Comparison of ENCODE assay signal across 10 mouse cellular contexts in genomic region chr3:108458380-108458779, GRCm38 (mm10). TPM values are rescaled to one million over a fixed set of nuclear protein-coding genes. Genes with fewer than 3 reads are reported as not detected.
DNase-seq lines count a peak whose midpoint lies in the region; ATAC-seq and TF ChIP-seq lines count a peak whose summit lies in the region.
"Had no signal": no experiment of that assay in that cellular context is flagged by ENCODE, and none has a peak within 500 bp of the region (broad histone marks: within the 10 kb centered on the region; RNA-seq: fewer than 3 reads in every experiment).

No protein-coding gene starts in this region.

- H3K27me3 ChIP-seq in forebrain, embryonic 10.5 days (ENCODE audit: poor library complexity, severe bottlenecking), result no peaks in the 10 kb centered on the region; the same call in 1 of the 2 replicates
- no peaks in the 10 kb centered on the region for H3K27me3 ChIP-seq in forebrain, embryonic 15.5 days
- H3K27me3 ChIP-seq in lung, embryonic 16.5 days (ENCODE audit: control insufficient read depth, insufficient read depth, low read depth, low read length), result no peaks in the 10 kb centered on the region
- H3K27me3 ChIP-seq in intestine, postnatal 0 days (replicated peaks; ENCODE audit: control insufficient read depth, insufficient read depth, low read length), result no peaks in the 10 kb centered on the region

- H3K9me3 ChIP-seq in forebrain, embryonic 10.5 days, result no peaks in the 10 kb centered on the region
- H3K9me3 ChIP-seq in forebrain, embryonic 15.5 days, result no peaks in the 10 kb centered on the region
- no peaks in the 10 kb centered on the region for H3K9me3 ChIP-seq in lung, embryonic 16.5 days (ENCODE audit: control insufficient read depth, low read length)
- no peaks in the 10 kb centered on the region for H3K9me3 ChIP-seq in intestine, postnatal 0 days (ENCODE audit: control insufficient read depth)

- H3K4me1 ChIP-seq in forebrain, embryonic 10.5 days, result peaks cover 15% of the 10 kb centered on the region; the same call in 1 of the 2 replicates
- no peaks in the 10 kb centered on the region for H3K4me1 ChIP-seq in forebrain, embryonic 15.5 days
- peaks cover 4% of the 10 kb centered on the region; the same call in 1 of the 2 replicates for H3K4me1 ChIP-seq in lung, embryonic 16.5 days (replicated peaks; ENCODE audit: control insufficient read depth, insufficient read depth, low read length)
- H3K4me1 ChIP-seq in intestine, postnatal 0 days (replicated peaks; ENCODE audit: control insufficient read depth, insufficient read depth, low read length), result no peaks in the 10 kb centered on the region

- peak overlapping the region; percentile 51; the same call in 1 of the 2 replicates for H3K27ac ChIP-seq in forebrain, embryonic 10.5 days
- H3K27ac ChIP-seq in forebrain, embryonic 15.5 days (replicated peaks), result no peak overlapping the region
- no peak overlapping the region; the same call in 1 of the 2 replicates for H3K27ac ChIP-seq in lung, embryonic 16.5 days (ENCODE audit: low read length)
- peak overlapping the region; percentile 5; the same call in 1 of the 2 replicates for H3K27ac ChIP-seq in intestine, postnatal 0 days (ENCODE audit: low read depth, low read length)
- H3K27ac ChIP-seq: macrophage had no signal

- TF ChIP-seq CTCF in intestine, postnatal 0 days (IDR thresholded peaks at IDR 0.05; ENCODE audit: low read depth), result no peak

- no peaks in the 10 kb centered on the region for H3K36me3 ChIP-seq in forebrain, embryonic 10.5 days (replicated peaks)
- H3K36me3 ChIP-seq in forebrain, embryonic 15.5 days, result no peaks in the 10 kb centered on the region
- no peaks in the 10 kb centered on the region for H3K36me3 ChIP-seq in lung, embryonic 16.5 days (ENCODE audit: control insufficient read depth, insufficient read depth, low read length)
- H3K36me3 ChIP-seq in intestine, postnatal 0 days (ENCODE audit: control insufficient read depth, insufficient read depth), result no peaks in the 10 kb centered on the region

- no peak overlapping the region for H3K9ac ChIP-seq in forebrain, embryonic 15.5 days (replicated peaks)
- H3K9ac ChIP-seq in lung, embryonic 16.5 days (ENCODE audit: low read length), result peak overlapping the region; percentile 2; the same call in 1 of the 2 replicates
- H3K9ac ChIP-seq in intestine, postnatal 0 days (ENCODE audit: low read depth, low read length), result no peak overlapping the region; the same call in 1 of the 2 replicates

- no peak for DNase-seq in forebrain, embryonic 10.5 days (ENCODE audit: extremely low spot score, low spot score)
- DNase-seq in lung, postnatal 10 days, result no peak
- DNase-seq in thymus, postnatal 0 days (ENCODE audit: low spot score), result peak; percentile 38
- no peak for DNase-seq in cerebellum, postnatal 4 days (ENCODE audit: low spot score in 2 of 2)
- no peak for DNase-seq in retina, postnatal 1 day
- DNase-seq: adrenal gland, postnatal 25 days had no signal

- WGBS in forebrain, embryonic 10.5 days, result 57% methylated on average over 14 of the region's 14 CpGs
- 60% methylated on average over 14 of the region's 14 CpGs for WGBS in forebrain, embryonic 15.5 days
- WGBS in lung, embryonic 16.5 days, result 45% methylated on average over 14 of the region's 14 CpGs
- WGBS in intestine, postnatal 0 days, result 46% methylated on average over 14 of the region's 14 CpGs

- ATAC-seq in forebrain, embryonic 15.5 days (replicated peaks), result no peak
- ATAC-seq in lung, embryonic 16.5 days (ENCODE audit: low read depth), result peak; percentile 32
- peak; percentile 37; the same call in 1 of the 2 replicates for ATAC-seq in intestine, postnatal 0 days

- H3K4me3 ChIP-seq in forebrain, embryonic 10.5 days, result peak overlapping the region; percentile 3; the same call in 1 of the 2 replicates
- H3K4me3 ChIP-seq in forebrain, embryonic 15.5 days, result no peak overlapping the region
- peak overlapping the region; percentile 2; the same call in 1 of the 2 replicates for H3K4me3 ChIP-seq in lung, embryonic 16.5 days (ENCODE audit: low read length)
- peak overlapping the region; percentile 8 for H3K4me3 ChIP-seq in intestine, postnatal 0 days (ENCODE audit: low read depth, low read length)

- no peak overlapping the region for H3K4me2 ChIP-seq in forebrain, embryonic 15.5 days (replicated peaks)
- H3K4me2 ChIP-seq in lung, embryonic 16.5 days (ENCODE audit: low read depth, low read length), result peak overlapping the region; percentile 34
- peak overlapping the region; percentile 40 for H3K4me2 ChIP-seq in intestine, postnatal 0 days (replicated peaks; ENCODE audit: low read depth)

RNA-seq across cellular contexts. Expression of gene Sars, which starts 13.4 kb away (rescaled TPM):
- polyA plus RNA-seq in forebrain, embryonic 10.5 days (2016; fragmentation: Nextera tagmentation; extraction: Ambion mirVana), result 160 and 167 TPM in 2 replicates
- polyA plus RNA-seq in forebrain, embryonic 15.5 days (2015; fragmentation: Nextera tagmentation; extraction: Ambion mirVana), result 221 and 222 TPM in 2 replicates
- 112 and 117 TPM in 2 replicates for polyA plus RNA-seq in lung, embryonic 16.5 days (2015; fragmentation: Nextera tagmentation; extraction: Ambion mirVana)
- polyA plus RNA-seq in intestine, postnatal 0 days (2015; fragmentation: Nextera tagmentation; extraction: Ambion mirVana), result 99.5 and 106 TPM in 2 replicates
- 122 and 127 TPM in 2 replicates for polyA plus RNA-seq in thymus, postnatal 0 days (2015; fragmentation: Nextera tagmentation; extraction: Ambion mirVana)

RNA-seq across cellular contexts. Expression of gene Celsr2, which starts 43.0 kb away (rescaled TPM):
- 32.1 and 35.1 TPM in 2 replicates for polyA plus RNA-seq in forebrain, embryonic 10.5 days (2016; fragmentation: Nextera tagmentation; extraction: Ambion mirVana)
- 49.1 and 52.8 TPM in 2 replicates for polyA plus RNA-seq in forebrain, embryonic 15.5 days (2015; fragmentation: Nextera tagmentation; extraction: Ambion mirVana)
- polyA plus RNA-seq in lung, embryonic 16.5 days (2015; fragmentation: Nextera tagmentation; extraction: Ambion mirVana), result 6.8 and 6.9 TPM in 2 replicates
- polyA plus RNA-seq in intestine, postnatal 0 days (2015; fragmentation: Nextera tagmentation; extraction: Ambion mirVana), result 0.50 and 1.4 TPM in 2 replicates
- polyA plus RNA-seq in thymus, postnatal 0 days (2015; fragmentation: Nextera tagmentation; extraction: Ambion mirVana), result 2.2 and 3.4 TPM in 2 replicates
- polyA plus RNA-seq: macrophage had no signal

Comparison
In these comparisons a context has a peak if more than half of its experiments do, and no peak if none do; other contexts are left out.
1. H3K27ac ChIP-seq: peak in forebrain, embryonic 10.5 days (single experiment) and intestine, postnatal 0 days (single experiment); none in forebrain, embryonic 15.5 days (single experiment) and lung, embryonic 16.5 days (single experiment).